Mouse (Mus musculus) cortical plate, adult 2 months (tissue): ENCODE data around the gene Entpd6.

Experiments
- CTCF ChIP-seq: fragments of 200-500 bp; IDR thresholded peaks from 2 replicates; pipeline ENCODE4 v1.5.1; 2011; ENCODE audit warnings: mild to moderate bottlenecking, control low read depth, low read length; ENCODE audit not compliant: insufficient read depth; ENCODE audit errors: extremely low read depth
- POLR2A ChIP-seq: fragments of 200-500 bp; IDR thresholded peaks from 2 replicates; pipeline ENCODE4 v1.6.1; 2011; ENCODE audit warnings: mild to moderate bottlenecking, low read length, control low read depth; ENCODE audit not compliant: insufficient read depth; ENCODE audit errors: extremely low read depth

DNA sequence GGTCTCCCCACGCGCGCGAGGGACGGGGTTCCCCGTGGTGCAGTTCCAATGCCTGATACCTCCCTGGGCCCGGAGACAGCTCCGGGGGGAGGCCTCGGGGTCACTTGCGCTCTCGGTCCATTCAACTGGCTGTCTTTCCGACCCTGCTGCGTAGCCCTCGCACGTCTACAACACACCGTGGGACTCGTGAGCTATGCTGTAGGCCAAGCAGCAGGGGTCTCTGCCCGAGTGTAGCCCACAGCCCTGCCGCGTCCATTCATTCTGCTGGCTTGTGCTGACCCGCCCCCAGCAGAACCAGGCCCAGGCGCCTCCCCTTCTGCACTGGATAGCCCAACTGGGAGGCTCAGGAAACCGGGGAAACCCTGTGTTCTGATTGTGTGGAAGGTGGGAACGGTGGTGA is 441 bp downstream of the Entpd6 start:
- TF ChIP-seq CTCF (no peak), POLR2A (no peak)
